11 mouse cellular contexts compared by ENCODE assay signal in the genomic region with DNA sequence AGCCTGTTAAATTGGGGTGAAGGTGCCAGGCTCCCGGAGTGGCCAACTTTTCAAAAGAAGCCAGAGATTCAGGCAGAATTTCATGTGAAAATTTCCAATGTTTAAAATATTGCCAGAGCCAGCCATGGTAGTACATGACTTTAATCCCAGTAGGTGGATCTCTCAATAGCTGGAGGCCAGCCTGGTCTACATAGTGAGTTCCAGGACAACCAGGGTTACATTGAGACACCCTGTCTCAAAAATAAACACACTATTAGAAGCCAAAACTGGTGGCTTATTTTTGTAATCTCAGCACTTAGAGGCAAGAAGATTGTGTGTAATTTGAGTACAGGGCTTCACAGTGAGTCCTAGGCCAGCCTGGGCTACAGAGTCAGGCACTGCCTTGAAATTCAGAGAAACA. TPM values are rescaled to one million over a fixed set of nuclear protein-coding genes. Genes with fewer than 3 reads are reported as not detected.
DNase-seq lines count a peak whose midpoint lies in the region; ATAC-seq and TF ChIP-seq lines count a peak whose summit lies in the region.
"Had no signal": no experiment of that assay in that cellular context is flagged by ENCODE, and none has a peak within 500 bp of the region (broad histone marks: within the 10 kb centered on the region; RNA-seq: fewer than 3 reads in every experiment).

No protein-coding gene starts in this region.

- no peak for DNase-seq in hindbrain, embryonic 10.5 days (ENCODE audit: low spot score)
- DNase-seq in stomach, postnatal 0 days (ENCODE audit: low spot score) = no peak
- no peak for DNase-seq in hindbrain, embryonic 14.5 days (ENCODE audit: low spot score)
- DNase-seq in right cerebral cortex, postnatal 25 days = no peak
- DNase-seq in gastrocnemius, postnatal 25 days = no peak
- DNase-seq in lung, postnatal 25 days (ENCODE audit: low spot score) = no peak

- no peak overlapping the region for H3K4me2 ChIP-seq in hindbrain, embryonic 12.5 days (replicated peaks)
- H3K4me2 ChIP-seq in stomach, embryonic 16.5 days (ENCODE audit: low read depth, low read length) = no peak overlapping the region
- no peak overlapping the region for H3K4me2 ChIP-seq in stomach, postnatal 0 days (replicated peaks; ENCODE audit: low read depth)
- no peak overlapping the region for H3K4me2 ChIP-seq in hindbrain, embryonic 14.5 days (replicated peaks)
- H3K4me2 ChIP-seq: stomach, embryonic 15.5 days had no signal

- H3K4me3 ChIP-seq in hindbrain, embryonic 12.5 days = no peak overlapping the region
- H3K4me3 ChIP-seq in hindbrain, embryonic 10.5 days = no peak overlapping the region
- no peak overlapping the region for H3K4me3 ChIP-seq in stomach, embryonic 16.5 days (replicated peaks; ENCODE audit: low read length)
- H3K4me3 ChIP-seq in stomach, postnatal 0 days (ENCODE audit: low read depth, low read length) = no peak overlapping the region
- H3K4me3 ChIP-seq in hindbrain, embryonic 14.5 days (replicated peaks; ENCODE audit: low read length) = no peak overlapping the region
- H3K4me3 ChIP-seq: erythroblast, embryonic 14.5 days; stomach, embryonic 15.5 days had no signal

- no peaks in the 10 kb centered on the region for H3K36me3 ChIP-seq in hindbrain, embryonic 12.5 days
- no peaks in the 10 kb centered on the region for H3K36me3 ChIP-seq in hindbrain, embryonic 10.5 days
- no peaks in the 10 kb centered on the region for H3K36me3 ChIP-seq in stomach, embryonic 16.5 days (ENCODE audit: control insufficient read depth, insufficient read depth, low read length)
- peaks cover 3% of the 10 kb centered on the region; the same call in 1 of the 2 replicates for H3K36me3 ChIP-seq in stomach, postnatal 0 days (ENCODE audit: control insufficient read depth, insufficient read depth, low read length)
- H3K36me3 ChIP-seq in hindbrain, embryonic 14.5 days (replicated peaks; ENCODE audit: control insufficient read depth, insufficient read depth) = no peaks in the 10 kb centered on the region

- no peak overlapping the region for H3K9ac ChIP-seq in hindbrain, embryonic 12.5 days
- H3K9ac ChIP-seq in stomach, embryonic 16.5 days (ENCODE audit: low read length) = peak overlapping the region; percentile 31; the same call in 1 of the 2 replicates
- no peak overlapping the region for H3K9ac ChIP-seq in stomach, postnatal 0 days (ENCODE audit: low read length)
- H3K9ac ChIP-seq in hindbrain, embryonic 14.5 days = no peak overlapping the region
- H3K9ac ChIP-seq: stomach, embryonic 15.5 days had no signal

- no peak for TF ChIP-seq CTCF in stomach, postnatal 0 days (IDR thresholded peaks at IDR 0.05; ENCODE audit: low read depth)

- H3K4me1 ChIP-seq in hindbrain, embryonic 12.5 days = peaks cover 90% of the 10 kb centered on the region
- H3K4me1 ChIP-seq in hindbrain, embryonic 10.5 days (replicated peaks) = peaks cover 84% of the 10 kb centered on the region
- peaks cover 71% of the 10 kb centered on the region for H3K4me1 ChIP-seq in stomach, embryonic 16.5 days (ENCODE audit: control insufficient read depth, insufficient read depth, low read length)
- peaks cover 11% of the 10 kb centered on the region for H3K4me1 ChIP-seq in stomach, postnatal 0 days (replicated peaks; ENCODE audit: control insufficient read depth, insufficient read depth)
- peaks cover 62% of the 10 kb centered on the region for H3K4me1 ChIP-seq in hindbrain, embryonic 14.5 days (replicated peaks; ENCODE audit: control insufficient read depth, insufficient read depth, low read length)

- H3K27me3 ChIP-seq in hindbrain, embryonic 12.5 days = peaks cover 78% of the 10 kb centered on the region
- H3K27me3 ChIP-seq in hindbrain, embryonic 10.5 days (ENCODE audit: insufficient read depth, poor library complexity, severe bottlenecking) = peaks cover 99% of the 10 kb centered on the region
- H3K27me3 ChIP-seq in stomach, embryonic 16.5 days (ENCODE audit: control insufficient read depth, insufficient read depth, low read length) = peaks cover 20% of the 10 kb centered on the region
- H3K27me3 ChIP-seq in stomach, postnatal 0 days (ENCODE audit: control insufficient read depth, insufficient read depth, low read length) = no peaks in the 10 kb centered on the region
- peaks cover 43% of the 10 kb centered on the region for H3K27me3 ChIP-seq in hindbrain, embryonic 14.5 days (ENCODE audit: control insufficient read depth, insufficient read depth, low read length)

- H3K9me3 ChIP-seq in hindbrain, embryonic 12.5 days (replicated peaks) = no peaks in the 10 kb centered on the region
- no peaks in the 10 kb centered on the region for H3K9me3 ChIP-seq in hindbrain, embryonic 10.5 days
- no peaks in the 10 kb centered on the region for H3K9me3 ChIP-seq in stomach, embryonic 16.5 days (replicated peaks; ENCODE audit: control insufficient read depth, low read length)
- no peaks in the 10 kb centered on the region for H3K9me3 ChIP-seq in stomach, postnatal 0 days (ENCODE audit: control insufficient read depth, low read length)
- H3K9me3 ChIP-seq in hindbrain, embryonic 14.5 days (ENCODE audit: control insufficient read depth, low read length) = no peaks in the 10 kb centered on the region
- H3K9me3 ChIP-seq: stomach, embryonic 15.5 days had no signal

- peak overlapping the region; percentile 57 for H3K27ac ChIP-seq in hindbrain, embryonic 12.5 days
- H3K27ac ChIP-seq in hindbrain, embryonic 10.5 days = no peak overlapping the region; the same call in 1 of the 2 replicates
- peak overlapping the region; percentile 28; the same call in 1 of the 2 replicates for H3K27ac ChIP-seq in stomach, embryonic 16.5 days (ENCODE audit: low read length)
- no peak overlapping the region for H3K27ac ChIP-seq in stomach, postnatal 0 days (replicated peaks)
- peak overlapping the region; percentile 84 for H3K27ac ChIP-seq in hindbrain, embryonic 14.5 days
- H3K27ac ChIP-seq: stomach, embryonic 15.5 days had no signal

- no peak for ATAC-seq in hindbrain, embryonic 12.5 days (ENCODE audit: low FRiP score)
- ATAC-seq in stomach, embryonic 16.5 days (ENCODE audit: insufficient read depth, low FRiP score) = no peak
- ATAC-seq in stomach, postnatal 0 days (ENCODE audit: low FRiP score, low TSS enrichment) = no peak
- no peak for ATAC-seq in hindbrain, embryonic 14.5 days (ENCODE audit: low FRiP score)

- 95% methylated on average over 1 of the region's 1 CpGs for WGBS in hindbrain, embryonic 12.5 days
- 89% methylated on average over 1 of the region's 1 CpGs for WGBS in hindbrain, embryonic 10.5 days
- 100% methylated on average over 1 of the region's 1 CpGs for WGBS in stomach, embryonic 16.5 days
- WGBS in stomach, postnatal 0 days = 86% methylated on average over 1 of the region's 1 CpGs
- WGBS in hindbrain, embryonic 14.5 days = 93% methylated on average over 1 of the region's 1 CpGs

- TF ChIP-seq EP300 in stomach, postnatal 0 days (optimal IDR thresholded peaks at IDR 0.05) = no peak

RNA-seq across cellular contexts. Expression of a gene that starts 8.7 kb away (rescaled TPM):
- 4.6 and 4.9 TPM in 2 replicates for polyA plus RNA-seq in hindbrain, embryonic 12.5 days (2016; fragmentation: Nextera tagmentation; extraction: Ambion mirVana)
- polyA plus RNA-seq in hindbrain, embryonic 10.5 days (2016; fragmentation: Nextera tagmentation; extraction: Ambion mirVana) = 5.6 and 6.5 TPM in 2 replicates
- 6.0 and 8.3 TPM in 2 replicates for polyA plus RNA-seq in stomach, embryonic 16.5 days (2015; fragmentation: Nextera tagmentation; extraction: Ambion mirVana)
- polyA plus RNA-seq in stomach, postnatal 0 days (2015; fragmentation: Nextera tagmentation; extraction: Ambion mirVana) = 4.0 and 4.3 TPM in 2 replicates
- polyA plus RNA-seq in hindbrain, embryonic 14.5 days (2014; fragmentation: Nextera tagmentation; extraction: Ambion mirVana) = 3.8 and 5.1 TPM in 2 replicates
- 1 to 10 TPM; 1.3 to 2.0 TPM for total RNA-seq in gastrocnemius, postnatal 25 days (2021)

RNA-seq across cellular contexts. Expression of a gene that starts 12.9 kb away (rescaled TPM):
- polyA plus RNA-seq in hindbrain, embryonic 12.5 days (2016; fragmentation: Nextera tagmentation; extraction: Ambion mirVana) = 3.0 and 3.6 TPM in 2 replicates
- polyA plus RNA-seq in hindbrain, embryonic 10.5 days (2016; fragmentation: Nextera tagmentation; extraction: Ambion mirVana) = 0.54 and 1.9 TPM in 2 replicates
- polyA plus RNA-seq in stomach, embryonic 16.5 days (2015; fragmentation: Nextera tagmentation; extraction: Ambion mirVana) = 3.2 and 4.1 TPM in 2 replicates
- polyA plus RNA-seq in stomach, postnatal 0 days (2015; fragmentation: Nextera tagmentation; extraction: Ambion mirVana) = 1.7 and 2.0 TPM in 2 replicates
- 0.55 and 0.71 TPM in 2 replicates for polyA plus RNA-seq in hindbrain, embryonic 14.5 days (2014; fragmentation: Nextera tagmentation; extraction: Ambion mirVana)
- under 1 TPM; 0.54 to 0.67 TPM for total RNA-seq in gastrocnemius, postnatal 25 days (2021)
- total RNA-seq: left cerebral cortex, postnatal 4 days had no signal

RNA-seq across cellular contexts. Expression of a gene that starts 22.3 kb away (rescaled TPM):
- 20.9 and 21.3 TPM in 2 replicates for polyA plus RNA-seq in hindbrain, embryonic 12.5 days (2016; fragmentation: Nextera tagmentation; extraction: Ambion mirVana)
- polyA plus RNA-seq in hindbrain, embryonic 10.5 days (2016; fragmentation: Nextera tagmentation; extraction: Ambion mirVana) = 25.2 and 28.9 TPM in 2 replicates
- polyA plus RNA-seq in stomach, embryonic 16.5 days (2015; fragmentation: Nextera tagmentation; extraction: Ambion mirVana) = 14.4 and 14.5 TPM in 2 replicates
- 6.8 and 8.3 TPM in 2 replicates for polyA plus RNA-seq in stomach, postnatal 0 days (2015; fragmentation: Nextera tagmentation; extraction: Ambion mirVana)
- polyA plus RNA-seq in hindbrain, embryonic 14.5 days (2014; fragmentation: Nextera tagmentation; extraction: Ambion mirVana) = 17.8 and 18.1 TPM in 2 replicates
- total RNA-seq in gastrocnemius, postnatal 25 days (2021) = 10 to 100 TPM; 20.0 to 22.2 TPM

RNA-seq across cellular contexts. Expression of a gene that starts 23.8 kb away (rescaled TPM):
- polyA plus RNA-seq in hindbrain, embryonic 12.5 days (2016; fragmentation: Nextera tagmentation; extraction: Ambion mirVana) = 51.2 and 55.9 TPM in 2 replicates
- 57.8 and 65.9 TPM in 2 replicates for polyA plus RNA-seq in hindbrain, embryonic 10.5 days (2016; fragmentation: Nextera tagmentation; extraction: Ambion mirVana)
- polyA plus RNA-seq in stomach, embryonic 16.5 days (2015; fragmentation: Nextera tagmentation; extraction: Ambion mirVana) = 53.7 and 54.1 TPM in 2 replicates
- 45.1 and 49.9 TPM in 2 replicates for polyA plus RNA-seq in stomach, postnatal 0 days (2015; fragmentation: Nextera tagmentation; extraction: Ambion mirVana)
- 55.2 and 62.1 TPM in 2 replicates for polyA plus RNA-seq in hindbrain, embryonic 14.5 days (2014; fragmentation: Nextera tagmentation; extraction: Ambion mirVana)
- 10 to 100 TPM; 36.7 to 40.2 TPM for total RNA-seq in gastrocnemius, postnatal 25 days (2021)

RNA-seq across cellular contexts. Expression of a gene that starts 47.3 kb away (rescaled TPM):
- 62.5 and 64.8 TPM in 2 replicates for polyA plus RNA-seq in hindbrain, embryonic 12.5 days (2016; fragmentation: Nextera tagmentation; extraction: Ambion mirVana)
- polyA plus RNA-seq in hindbrain, embryonic 10.5 days (2016; fragmentation: Nextera tagmentation; extraction: Ambion mirVana) = 89.9 and 94.7 TPM in 2 replicates
- polyA plus RNA-seq in stomach, embryonic 16.5 days (2015; fragmentation: Nextera tagmentation; extraction: Ambion mirVana) = 62.4 and 69.5 TPM in 2 replicates
- polyA plus RNA-seq in stomach, postnatal 0 days (2015; fragmentation: Nextera tagmentation; extraction: Ambion mirVana) = 82.8 and 86.6 TPM in 2 replicates
- 17.4 and 20.1 TPM in 2 replicates for polyA plus RNA-seq in hindbrain, embryonic 14.5 days (2014; fragmentation: Nextera tagmentation; extraction: Ambion mirVana)
- total RNA-seq in gastrocnemius, postnatal 25 days (2021) = 1 to 10 TPM; 5.9 to 7.1 TPM

Comparison
In these comparisons a context has a peak if more than half of its experiments do, and no peak if none do; other contexts are left out.
1. H3K27ac ChIP-seq: peak in hindbrain, embryonic 12.5 days (single experiment), stomach, embryonic 16.5 days (single experiment) and hindbrain, embryonic 14.5 days (single experiment); none in hindbrain, embryonic 10.5 days (single experiment) and stomach, postnatal 0 days (single experiment).